Mouse (Mus musculus): ENCODE measurements at regions not wholly inside any gene's neighbourhood (a gene's known extent, or its start where the extent isn't known, plus 50 kb on each side); places are given as distances from the start of the nearest gene placed in this dataset.

GRCm38 (mm10) chr16:77237631-77238357 is 224.3 kb downstream of the Usp25 start:
- peak; percentile 19 to 38 for DNase-seq (ENCODE audit: low spot score in 2 of 2)

DNA sequence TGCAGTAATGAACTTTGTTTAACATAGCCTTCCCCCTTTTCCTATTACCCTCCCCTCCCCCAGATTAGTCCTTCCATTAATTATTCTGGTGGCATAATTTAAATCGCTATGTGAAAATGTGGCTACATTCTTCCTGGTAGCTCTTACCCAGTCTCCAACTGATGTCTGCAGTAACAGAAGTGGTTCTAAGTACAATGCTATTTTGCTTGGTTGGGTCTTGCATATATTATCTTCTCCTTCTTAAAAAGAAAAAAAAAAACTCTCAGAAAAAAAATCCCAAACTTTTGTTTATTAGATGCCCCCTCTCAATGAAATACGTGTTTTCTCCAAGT is 223.7 kb downstream of the Usp25 start:
- no peak for DNase-seq (ENCODE audit: low spot score in 2 of 2)

DNA sequence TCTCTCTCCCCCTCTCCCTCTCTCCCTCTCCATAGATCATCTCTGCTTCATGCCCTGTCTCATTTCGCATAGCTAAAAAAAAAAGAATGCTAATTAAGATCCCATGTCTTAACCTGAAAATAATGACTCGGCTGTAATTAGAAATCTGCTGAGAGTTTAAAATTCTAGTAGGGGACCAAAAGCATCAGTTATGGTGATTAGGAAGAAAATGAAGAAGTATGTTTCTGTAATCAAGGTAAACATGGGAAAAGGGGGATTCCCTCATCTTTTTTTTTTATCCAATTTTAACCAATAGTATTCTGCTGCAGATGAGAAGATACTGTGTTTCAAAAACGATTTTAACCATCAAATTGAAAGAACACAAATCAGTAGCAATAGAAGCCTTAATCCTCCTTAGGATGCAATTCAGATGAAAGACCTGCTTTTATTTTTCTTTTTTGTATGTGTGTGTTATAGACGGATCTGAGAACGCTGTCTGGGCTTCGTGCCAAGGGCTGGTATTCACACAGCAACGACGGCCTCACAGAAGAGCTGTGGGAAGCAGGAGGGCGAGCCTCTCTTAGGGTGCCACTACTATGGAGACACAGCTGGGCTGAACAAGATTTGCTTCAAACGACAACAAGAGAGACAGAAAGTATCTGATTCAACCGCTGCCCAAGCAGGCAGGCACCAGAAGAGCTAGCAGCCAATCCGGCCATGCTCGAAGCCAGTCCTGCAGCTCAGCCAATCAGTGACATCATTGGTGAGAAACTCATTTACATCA is 223.2 kb downstream of the Usp25 start:
- peak; percentile 81 to 88 for DNase-seq (ENCODE audit: low spot score in 2 of 2)

- DNase-seq (ENCODE audit: low spot score in 2 of 2): peak; percentile 51 to 74
These were observed 222.5 kb downstream of the Usp25 start for GRCm38 (mm10) chr16:77236021-77236420.

- DNase-seq (ENCODE audit: low spot score in 2 of 2): peak in 1 of 2 experiments; percentile 14
These were observed 221.9 kb downstream of the Usp25 start for GRCm38 (mm10) chr16:77235449-77235848.

Measured in frontal cortex, postnatal 36 days (tissue).